Mouse (Mus musculus) midbrain, embryonic 13.5 days (tissue): ENCODE data around the gene Tomm40l. TPM values are rescaled to one million over a fixed set of nuclear protein-coding genes. Genes with fewer than 3 reads are reported as not detected.

Source experiments
- ATAC-seq: fragments of 200-750 bp; cut with Nextera tagmentation; 2 replicates; pipeline ENCODE4 v1.8.0; 2017; ENCODE audit warnings: mild to moderate bottlenecking, moderate TSS enrichment, moderate library complexity
- H3K27ac ChIP-seq: fragments of 300-500 bp; sonication (generic); 2 replicates; pipeline ENCODE4 v1.5.1; 2015; ENCODE audit warnings: inconsistent platforms, mild to moderate bottlenecking, moderate library complexity
- H3K27me3 ChIP-seq: fragments of 300-500 bp; sonication (generic); 2 replicates; pipeline ENCODE4 v1.6.1; 2015; ENCODE audit warnings: mild to moderate bottlenecking, inconsistent platforms
- H3K36me3 ChIP-seq: fragments of 300-500 bp; sonication (generic); 2 replicates; pipeline ENCODE4 v1.6.1; 2015; ENCODE audit warnings: mild to moderate bottlenecking, inconsistent platforms
- H3K4me1 ChIP-seq: fragments of 300-500 bp; sonication (generic); replicated peaks from 2 replicates; pipeline ENCODE4 v1.6.1; 2015; ENCODE audit warnings: inconsistent platforms
- H3K4me2 ChIP-seq: fragments of 300-500 bp; sonication (generic); replicated peaks from 2 replicates; pipeline ENCODE4 v1.6.1; 2015; ENCODE audit warnings: moderate library complexity, mild to moderate bottlenecking, inconsistent platforms
- H3K4me3 ChIP-seq: fragments of 300-500 bp; sonication (generic); replicated peaks from 2 replicates; pipeline ENCODE4 v1.5.1; 2015; ENCODE audit warnings: mild to moderate bottlenecking, inconsistent platforms
- H3K9ac ChIP-seq: fragments of 300-500 bp; sonication (generic); replicated peaks from 2 replicates; pipeline ENCODE4 v1.6.1; 2015; ENCODE audit warnings: mild to moderate bottlenecking, inconsistent platforms
- H3K9me3 ChIP-seq: fragments of 300-500 bp; sonication (generic); 2 replicates; pipeline ENCODE4 v1.6.1; 2016; ENCODE audit warnings: mild to moderate bottlenecking, inconsistent platforms
- WGBS: fragments of 180-500 bp; shearing (Covaris S2); methylation state at CpG from one replicate; pipeline ENCODE4 v1.1.7; 2015; 5-methylcytosine and 5-hydroxymethylcytosine counted together
- polyA plus RNA-seq: library from polyadenylated mRNA; unstranded; fragments of >200 nt; fragmentation: Nextera tagmentation; extraction: Ambion mirVana; gene quantifications from 2 replicates; pipeline ENCODE4 v1.2.1, GENCODE M21; 2015

The Tomm40l gene
- polyA plus RNA-seq, 1 experiment from 2014 or later: 37.9 TPM

GRCm38 (mm10) chr1:171199532-171199931, 22.8 kb downstream of the Tomm40l start:
- H3K27ac ChIP-seq: no peak overlapping the region
- no peaks in the 10 kb centered on the region for H3K9me3 ChIP-seq
- peaks cover 31% of the 10 kb centered on the region for H3K27me3 ChIP-seq
- no peak overlapping the region for H3K4me3 ChIP-seq
- 69% methylated on average over 1 of the region's 1 CpGs for WGBS
- ATAC-seq: no peak
- H3K36me3 ChIP-seq: no peaks in the 10 kb centered on the region
- H3K9ac ChIP-seq: no peak overlapping the region
- H3K4me1 ChIP-seq: peaks cover 18% of the 10 kb centered on the region
- H3K4me2 ChIP-seq: no peak overlapping the region

- peak within 1 kb of the TSS; percentile 96 for H3K4me2 ChIP-seq
- H3K36me3 ChIP-seq: no peaks in the 10 kb centered on the region
- peak; percentile 89 for ATAC-seq
- peak within 1 kb of the TSS; percentile 72 for H3K9ac ChIP-seq
- H3K9me3 ChIP-seq: no peaks in the 10 kb centered on the region
- peak within 1 kb of the TSS; percentile 63 for H3K4me3 ChIP-seq
- peaks cover 42% of the 10 kb centered on the region for H3K4me1 ChIP-seq
- WGBS: under 1% methylated on average over 33 of the region's 33 CpGs
- H3K27me3 ChIP-seq: peaks cover 46% of the 10 kb centered on the region
- no peak within 1 kb of the TSS for H3K27ac ChIP-seq
These were observed 26.4 kb downstream of the Tomm40l start, which contains the start of gene Pcp4l1 for GRCm38 (mm10) chr1:171195887-171196397. Gene Pcp4l1 (minus strand): TSS chr1:171196268.

GRCm38 (mm10) chr1:171195046-171195822, 27.1 kb downstream of the Tomm40l start:
- no peaks in the 10 kb centered on the region for H3K9me3 ChIP-seq
- WGBS: 4% methylated on average over 20 of the region's 20 CpGs
- H3K36me3 ChIP-seq: no peaks in the 10 kb centered on the region
- peak overlapping the region; percentile 96 for H3K4me2 ChIP-seq
- H3K9ac ChIP-seq: peak overlapping the region; percentile 72
- peaks cover 52% of the 10 kb centered on the region for H3K27me3 ChIP-seq
- peaks cover 42% of the 10 kb centered on the region for H3K4me1 ChIP-seq
- ATAC-seq: peak; percentile 6; the same call in 1 of the 2 replicates
- peak overlapping the region; percentile 63 for H3K4me3 ChIP-seq
- no peak overlapping the region for H3K27ac ChIP-seq

GRCm38 (mm10) chr1:171193911-171194830, 28.1 kb downstream of the Tomm40l start:
- Histone ChIP-seq H3K9me3 (no peaks in the 10 kb centered on the region), H3K36me3 (no peaks in the 10 kb centered on the region), H3K27me3 (peaks cover 52% of the 10 kb centered on the region), H3K4me2 (peak overlapping the region; percentile 96), H3K4me3 (peak overlapping the region; percentile 29), H3K9ac (no peak overlapping the region), H3K27ac (peak overlapping the region; percentile 37; the same call in 1 of the 2 replicates), H3K4me1 (peaks cover 50% of the 10 kb centered on the region)
- 23% methylated on average over 11 of the region's 11 CpGs for WGBS
- ATAC-seq: no peak

GRCm38 (mm10) chr1:171193093-171193840, 29.0 kb downstream of the Tomm40l start:
- Histone ChIP-seq H3K36me3 (no peaks in the 10 kb centered on the region), H3K4me1 (peaks cover 59% of the 10 kb centered on the region), H3K9me3 (no peaks in the 10 kb centered on the region), H3K27me3 (peaks cover 48% of the 10 kb centered on the region), H3K27ac (peak overlapping the region; percentile 37), H3K4me3 (peak overlapping the region; percentile 29), H3K9ac (peak overlapping the region; percentile 29), H3K4me2 (peak overlapping the region; percentile 96)
- 3% methylated on average over 18 of the region's 18 CpGs for WGBS
- ATAC-seq: peak; percentile 48

GRCm38 (mm10) chr1:171192283-171192682, 30.0 kb downstream of the Tomm40l start:
- peaks cover 43% of the 10 kb centered on the region for H3K27me3 ChIP-seq
- H3K9ac ChIP-seq: no peak overlapping the region
- no peaks in the 10 kb centered on the region for H3K36me3 ChIP-seq
- H3K4me3 ChIP-seq: no peak overlapping the region
- WGBS: 42% methylated on average over 10 of the region's 10 CpGs
- H3K27ac ChIP-seq: no peak overlapping the region
- ATAC-seq: no peak
- peaks cover 62% of the 10 kb centered on the region for H3K4me1 ChIP-seq
- no peaks in the 10 kb centered on the region for H3K9me3 ChIP-seq
- peak overlapping the region; percentile 96 for H3K4me2 ChIP-seq

GRCm38 (mm10) chr1:171190832-171191231, 31.5 kb downstream of the Tomm40l start:
- no peak for ATAC-seq
- H3K27me3 ChIP-seq: peaks cover 34% of the 10 kb centered on the region

GRCm38 (mm10) chr1:171189476-171190114, 32.7 kb downstream of the Tomm40l start:
- ATAC-seq: 0 out of 2 replicates have a peak, but pooled peaks have one; percentile 28
- H3K4me2 ChIP-seq: no peak overlapping the region

More at GRCm38 (mm10) chr1:171190832-171191231, 31.5 kb downstream of the Tomm40l start:
- no peaks in the 10 kb centered on the region for H3K36me3 ChIP-seq
- WGBS: 96% methylated on average over 9 of the region's 9 CpGs
- no peak overlapping the region for H3K4me2 ChIP-seq
- no peaks in the 10 kb centered on the region for H3K9me3 ChIP-seq
- H3K4me1 ChIP-seq: peaks cover 61% of the 10 kb centered on the region
- H3K9ac ChIP-seq: no peak overlapping the region
- no peak overlapping the region for H3K27ac ChIP-seq
- H3K4me3 ChIP-seq: no peak overlapping the region

GRCm38 (mm10) chr1:171189046-171189445, 33.3 kb downstream of the Tomm40l start:
- H3K4me3 ChIP-seq: no peak overlapping the region
- H3K9ac ChIP-seq: no peak overlapping the region
- H3K4me1 ChIP-seq: peaks cover 44% of the 10 kb centered on the region
- no peaks in the 10 kb centered on the region for H3K36me3 ChIP-seq
- no peaks in the 10 kb centered on the region for H3K9me3 ChIP-seq
- H3K27me3 ChIP-seq: peaks cover 16% of the 10 kb centered on the region
- ATAC-seq: no peak
- no peak overlapping the region for H3K4me2 ChIP-seq
- 5% methylated on average over 8 of the region's 8 CpGs for WGBS
- no peak overlapping the region; the same call in 1 of the 2 replicates for H3K27ac ChIP-seq

More at GRCm38 (mm10) chr1:171189476-171190114, 32.7 kb downstream of the Tomm40l start:
- WGBS: 23% methylated on average over 14 of the region's 14 CpGs
- Histone ChIP-seq H3K4me3 (no peak overlapping the region), H3K9ac (no peak overlapping the region), H3K27ac (peak overlapping the region; percentile 25), H3K9me3 (no peaks in the 10 kb centered on the region), H3K36me3 (no peaks in the 10 kb centered on the region), H3K27me3 (peaks cover 22% of the 10 kb centered on the region), H3K4me1 (peaks cover 50% of the 10 kb centered on the region)

GRCm38 (mm10) chr1:171187851-171188700, 34.2 kb downstream of the Tomm40l start:
- Histone ChIP-seq H3K4me3 (no peak overlapping the region), H3K27me3 (peaks cover 13% of the 10 kb centered on the region; the same call in 1 of the 2 replicates), H3K9ac (no peak overlapping the region), H3K4me2 (peak overlapping the region; percentile 15; the same call in 1 of the 2 replicates), H3K36me3 (no peaks in the 10 kb centered on the region), H3K9me3 (no peaks in the 10 kb centered on the region), H3K4me1 (peaks cover 35% of the 10 kb centered on the region), H3K27ac (no peak overlapping the region)
- 0 out of 2 replicates have a peak, but pooled peaks have one; percentile 35 for ATAC-seq
- 16% methylated on average over 13 of the region's 13 CpGs for WGBS
